Mouse (Mus musculus) right cerebral cortex, postnatal 14 days (tissue): ENCODE measurements around the gene Ap1m2.
"Not testable (repeated sequence)": the region's sequence is repeated elsewhere in the genome, so short reads cannot be mapped to it uniquely, and the experiment has no call there.

Experiments
- DNase-seq: peaks from one replicate; pipeline ENCODE4 v3.0.0; 2022

Ap1m2 gene

GRCm38 (mm10) chr9:21256349-21256748 lies 55.8 kb downstream of the Ap1m2 start:
- not testable (repeated sequence) for DNase-seq

GRCm38 (mm10) chr9:21254690-21255089 lies 57.4 kb downstream of the Ap1m2 start:
- DNase-seq = no peak

- DNase-seq = no peak
Observed at GRCm38 (mm10) chr9:21251116-21251735, 60.9 kb downstream of the Ap1m2 start.

- DNase-seq = no peak
Observed at GRCm38 (mm10) chr9:21250509-21250908, 61.6 kb downstream of the Ap1m2 start.

- DNase-seq = no peak
Observed at GRCm38 (mm10) chr9:21249629-21250508, 62.3 kb downstream of the Ap1m2 start.

GRCm38 (mm10) chr9:21248326-21248725 lies 63.8 kb downstream of the Ap1m2 start, which contains the start of gene S1pr5:
TSS of gene S1pr5 (minus strand) at chr9:21248443.
- DNase-seq = no peak

GRCm38 (mm10) chr9:21246342-21246741 lies 65.8 kb downstream of the Ap1m2 start:
- DNase-seq = no peak

- DNase-seq = no peak
Observed at GRCm38 (mm10) chr9:21245113-21245487, 67.0 kb downstream of the Ap1m2 start.

- DNase-seq = no peak
Observed at GRCm38 (mm10) chr9:21244428-21245112, 67.6 kb downstream of the Ap1m2 start.
